Mouse (Mus musculus) lung, embryonic 14.5 days (tissue): ENCODE measurements around the gene Mfap3l. TPM values are rescaled to one million over a fixed set of nuclear protein-coding genes. Genes with fewer than 3 reads are reported as not detected.

Experiments
- ATAC-seq: fragments of 200-750 bp; cut with Nextera tagmentation; 2 replicates; pipeline ENCODE4 v1.8.0; 2017; ENCODE audit warnings: mild to moderate bottlenecking, moderate TSS enrichment, moderate library complexity; ENCODE audit not compliant: insufficient read depth
- DNase-seq: peaks from one replicate; pipeline ENCODE4 v3.0.0-alpha.2; 2015
- H3K27ac ChIP-seq: fragments of 300-500 bp; sonication (generic); 2 replicates; pipeline ENCODE4 v1.5.1; 2014; ENCODE audit warnings: low read depth, mild to moderate bottlenecking, moderate library complexity
- H3K27me3 ChIP-seq: fragments of 300-500 bp; sonication (generic); 2 replicates; pipeline ENCODE4 v1.6.1; 2014; ENCODE audit warnings: low read length, control low read depth; ENCODE audit not compliant: insufficient read depth
- H3K36me3 ChIP-seq: fragments of 300-500 bp; sonication (generic); 2 replicates; pipeline ENCODE4 v1.6.1; 2014; ENCODE audit warnings: control low read depth; ENCODE audit not compliant: insufficient read depth
- H3K4me1 ChIP-seq: fragments of 300-500 bp; sonication (generic); 2 replicates; pipeline ENCODE4 v1.6.1; 2014; ENCODE audit warnings: antibody characterized with exemption, control low read depth; ENCODE audit not compliant: insufficient read depth
- H3K4me2 ChIP-seq: fragments of 300-500 bp; sonication (generic); 2 replicates; pipeline ENCODE4 v1.6.1; 2014; ENCODE audit warnings: mild to moderate bottlenecking
- H3K4me3 ChIP-seq: fragments of 300-500 bp; sonication (generic); 2 replicates; pipeline ENCODE4 v1.5.1; 2014; ENCODE audit warnings: low read depth, low read length
- H3K9ac ChIP-seq: fragments of 300-500 bp; sonication (generic); 2 replicates; pipeline ENCODE4 v1.6.1; 2014
- H3K9me3 ChIP-seq: fragments of 300-500 bp; sonication (generic); 2 replicates; pipeline ENCODE4 v1.6.1; 2016; ENCODE audit warnings: low read depth, low read length, control low read depth
- CTCF ChIP-seq: IDR thresholded peaks from 2 replicates; pipeline ENCODE4 v1.5.1; 2016; ENCODE audit warnings: antibody characterized with exemption, low read depth
- WGBS: fragments of 180-500 bp; shearing (Covaris S2); extraction: QIAGEN DNeasy Blood & Tissue Kit; methylation state at CpG from one replicate; pipeline ENCODE4 v1.1.7; 2014; 5-methylcytosine and 5-hydroxymethylcytosine counted together
- polyA plus RNA-seq: library from polyadenylated mRNA; unstranded; fragments of >200 nt; fragmentation: Nextera tagmentation; extraction: Ambion mirVana; gene quantifications from 2 replicates; pipeline ENCODE4 v1.2.1, GENCODE M21; 2014

The Mfap3l gene
- polyA plus RNA-seq, 1 experiment from 2014 or later, result 5.6 TPM

- Histone ChIP-seq H3K27ac (no peak overlapping the region), H3K4me2 (no peak overlapping the region), H3K9ac (no peak overlapping the region), H3K4me3 (no peak overlapping the region), H3K4me1 (no peaks in the 10 kb centered on the region), H3K36me3 (no peaks in the 10 kb centered on the region), H3K27me3 (no peaks in the 10 kb centered on the region), H3K9me3 (no peaks in the 10 kb centered on the region)
- WGBS, result 85% methylated on average over 12 of the region's 12 CpGs
- ATAC-seq, result no peak
- no peak for TF ChIP-seq CTCF
- no peak for DNase-seq
These were observed 10.6 kb upstream of the Mfap3l start for GRCm38 (mm10) chr8:60622056-60622455.

- Histone ChIP-seq H3K4me1 (no peaks in the 10 kb centered on the region), H3K9ac (no peak overlapping the region), H3K4me2 (no peak overlapping the region), H3K27ac (no peak overlapping the region), H3K27me3 (no peaks in the 10 kb centered on the region), H3K9me3 (no peaks in the 10 kb centered on the region), H3K4me3 (no peak overlapping the region), H3K36me3 (no peaks in the 10 kb centered on the region)
- DNase-seq (no peak), ATAC-seq (no peak)
- no peak for TF ChIP-seq CTCF
- WGBS, result 46% methylated on average over 1 of the region's 1 CpGs
These were observed 9.2 kb upstream of the Mfap3l start for GRCm38 (mm10) chr8:60623438-60623837.

GRCm38 (mm10) chr8:60624722-60625121 lies 7.9 kb upstream of the Mfap3l start:
- H3K27me3 ChIP-seq, result no peaks in the 10 kb centered on the region
- no peak for DNase-seq
- no peak for TF ChIP-seq CTCF
- H3K4me2 ChIP-seq, result no peak overlapping the region
- H3K27ac ChIP-seq, result no peak overlapping the region
- no peak overlapping the region for H3K4me3 ChIP-seq
- ATAC-seq, result no peak
- H3K36me3 ChIP-seq, result no peaks in the 10 kb centered on the region
- H3K9ac ChIP-seq, result no peak overlapping the region
- WGBS, result 77% methylated on average over 7 of the region's 7 CpGs
- H3K4me1 ChIP-seq, result no peaks in the 10 kb centered on the region
- no peaks in the 10 kb centered on the region for H3K9me3 ChIP-seq

GRCm38 (mm10) chr8:60627937-60628336 lies 4.7 kb upstream of the Mfap3l start:
- H3K4me2 ChIP-seq, result no peak overlapping the region
- H3K9ac ChIP-seq, result no peak overlapping the region
- no peaks in the 10 kb centered on the region for H3K4me1 ChIP-seq
- no peak overlapping the region for H3K27ac ChIP-seq
- TF ChIP-seq CTCF, result no peak
- DNase-seq, result peak; percentile 66
- no peak overlapping the region for H3K4me3 ChIP-seq
- ATAC-seq, result no peak
- no peaks in the 10 kb centered on the region for H3K9me3 ChIP-seq
- no peaks in the 10 kb centered on the region for H3K27me3 ChIP-seq
- H3K36me3 ChIP-seq, result no peaks in the 10 kb centered on the region
- WGBS, result 50% methylated on average over 3 of the region's 3 CpGs

- no peak overlapping the region for H3K4me2 ChIP-seq
- ATAC-seq (no peak), DNase-seq (no peak)
- TF ChIP-seq CTCF, result no peak
- H3K4me1 ChIP-seq, result no peaks in the 10 kb centered on the region; the same call in 1 of the 2 replicates
- H3K27ac ChIP-seq, result no peak overlapping the region
- no peak overlapping the region for H3K4me3 ChIP-seq
- H3K9me3 ChIP-seq, result no peaks in the 10 kb centered on the region
- H3K27me3 ChIP-seq, result no peaks in the 10 kb centered on the region
- H3K36me3 ChIP-seq, result no peaks in the 10 kb centered on the region
- WGBS, result 57% methylated on average over 4 of the region's 4 CpGs
- no peak overlapping the region for H3K9ac ChIP-seq
These were observed 3.6 kb upstream of the Mfap3l start for GRCm38 (mm10) chr8:60629059-60629458.

GRCm38 (mm10) chr8:60631504-60631934 lies 1.1 kb upstream of the Mfap3l start:
- peak overlapping the region; percentile 26 for H3K4me3 ChIP-seq
- ATAC-seq, result no peak
- TF ChIP-seq CTCF, result no peak
- no peak overlapping the region for H3K27ac ChIP-seq
- H3K4me1 ChIP-seq, result no peaks in the 10 kb centered on the region; the same call in 1 of the 2 replicates
- WGBS, result 1% methylated on average over 11 of the region's 13 CpGs
- peak; percentile 75 for DNase-seq
- H3K9me3 ChIP-seq, result no peaks in the 10 kb centered on the region
- H3K27me3 ChIP-seq, result no peaks in the 10 kb centered on the region
- no peak overlapping the region for H3K9ac ChIP-seq
- peak overlapping the region; percentile 98 for H3K4me2 ChIP-seq
- H3K36me3 ChIP-seq, result no peaks in the 10 kb centered on the region

- Histone ChIP-seq H3K4me1 (no peaks in the 10 kb centered on the region; the same call in 1 of the 2 replicates), H3K36me3 (no peaks in the 10 kb centered on the region), H3K9ac (peak overlapping the region; percentile 65), H3K27me3 (no peaks in the 10 kb centered on the region), H3K4me2 (peak overlapping the region; percentile 98), H3K27ac (peak overlapping the region; percentile 30; the same call in 1 of the 2 replicates), H3K9me3 (no peaks in the 10 kb centered on the region), H3K4me3 (peak overlapping the region; percentile 65)
- WGBS, result under 1% methylated on average over 56 of the region's 56 CpGs
- ATAC-seq (peak; percentile 84), DNase-seq (peak; percentile 45)
- peak; percentile 45; the same call in 1 of the 2 replicates for TF ChIP-seq CTCF
These were observed 467 bp downstream of the Mfap3l start for GRCm38 (mm10) chr8:60632933-60633655.
